Mouse (Mus musculus): ENCODE results near the gene Btaf1. TPM values are rescaled to one million over a fixed set of nuclear protein-coding genes. Genes with fewer than 3 reads are reported as not detected.

Gene Btaf1
- total RNA-seq, 1 experiment from 2014 or later: 30.9 TPM

- DNase-seq: peak; percentile 1
Measured at GRCm38 (mm10) chr19:37025839-37026319, 100.0 kb downstream of the Btaf1 start.

GRCm38 (mm10) chr19:37026408-37026807 lies 100.5 kb downstream of the Btaf1 start:
- DNase-seq: peak; percentile 24

- no peak for DNase-seq
Measured at GRCm38 (mm10) chr19:37029771-37030170, 103.9 kb downstream of the Btaf1 start.

GRCm38 (mm10) chr19:37031446-37031845 lies 105.6 kb downstream of the Btaf1 start:
- DNase-seq: no peak

- no peak for DNase-seq
Measured at GRCm38 (mm10) chr19:37032364-37032763, 106.5 kb downstream of the Btaf1 start.

GRCm38 (mm10) chr19:37040906-37041305 lies 115.0 kb downstream of the Btaf1 start:
- DNase-seq: no peak

- DNase-seq: no peak
Measured at GRCm38 (mm10) chr19:37044431-37044830, 118.6 kb downstream of the Btaf1 start.

GRCm38 (mm10) chr19:37048507-37048906 lies 122.6 kb downstream of the Btaf1 start:
- no peak for DNase-seq

GRCm38 (mm10) chr19:37050643-37051345 lies 124.9 kb downstream of the Btaf1 start:
- DNase-seq: peak; percentile 27

GRCm38 (mm10) chr19:37055976-37056556 lies 130.2 kb downstream of the Btaf1 start:
- no peak for DNase-seq

- DNase-seq: no peak
Measured at GRCm38 (mm10) chr19:37057161-37057905, 131.5 kb downstream of the Btaf1 start.

GRCm38 (mm10) chr19:37059623-37060022 lies 133.7 kb downstream of the Btaf1 start:
- DNase-seq: no peak

- no peak for DNase-seq
Measured at GRCm38 (mm10) chr19:37060078-37060477, 134.2 kb downstream of the Btaf1 start.

Other genes starting within 250 kb of the Btaf1 start
- gene Ppp1r3c, start 189.4 kb upstream of the Btaf1 start, total RNA-seq (2021): 11.1 and 18.4 TPM in 2 replicates
- gene Tnks2, start 91.8 kb upstream of the Btaf1 start, total RNA-seq (2021): 109 and 135 TPM in 2 replicates
- gene Fgfbp3, start 6.5 kb upstream of the Btaf1 start, total RNA-seq (2021): 3.3 and 8.0 TPM in 2 replicates